Comparison of ENCODE assay signal across 8 mouse cellular contexts in the genomic region with DNA sequence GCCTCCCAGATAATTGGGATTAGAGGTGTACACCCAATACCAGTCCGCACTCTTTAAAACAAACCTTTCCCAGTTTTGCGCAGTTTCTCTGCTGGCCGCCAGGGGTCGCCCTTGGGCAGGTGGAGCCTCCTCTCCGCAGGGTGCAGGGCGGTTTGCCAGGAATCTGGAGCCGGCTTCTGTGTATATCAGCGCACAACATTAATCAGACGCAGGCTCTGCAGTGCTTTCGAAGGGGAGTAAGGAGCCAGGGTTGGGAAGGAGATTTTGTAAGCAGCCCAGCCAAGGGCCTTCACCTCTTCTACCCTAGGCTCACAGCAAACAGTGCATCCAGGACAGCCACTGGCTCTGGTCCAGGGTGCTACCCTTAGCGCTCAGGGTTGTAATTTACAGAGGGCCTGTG.
DNase-seq lines count a peak whose midpoint lies in the region; ATAC-seq lines count a peak whose summit lies in the region.

No protein-coding gene starts in this region.

- peak overlapping the region; percentile 51 for H3K4me2 ChIP-seq in hindbrain, embryonic 16.5 days (ENCODE audit: low read length)

- peaks cover 17% of the 10 kb centered on the region for H3K4me1 ChIP-seq in hindbrain, embryonic 16.5 days (ENCODE audit: control insufficient read depth, insufficient read depth, low read depth, low read length)

- peak overlapping the region; percentile 51 for H3K9ac ChIP-seq in hindbrain, embryonic 16.5 days (ENCODE audit: low read depth, low read length)

- H3K9me3 ChIP-seq in hindbrain, embryonic 16.5 days (ENCODE audit: control insufficient read depth, low read length): no peaks in the 10 kb centered on the region

- no peaks in the 10 kb centered on the region for H3K27me3 ChIP-seq in hindbrain, embryonic 16.5 days (replicated peaks; ENCODE audit: control insufficient read depth, insufficient read depth, low read length)

- H3K27ac ChIP-seq in hindbrain, embryonic 16.5 days (ENCODE audit: low read depth, low read length): peak overlapping the region; percentile 77; the same call in 1 of the 2 replicates

- 2% methylated on average over 11 of the region's 11 CpGs for WGBS in hindbrain, embryonic 16.5 days

- peak overlapping the region; percentile 14; the same call in 1 of the 2 replicates for H3K4me3 ChIP-seq in hindbrain, embryonic 16.5 days (ENCODE audit: low read length)

- no peaks in the 10 kb centered on the region for H3K36me3 ChIP-seq in hindbrain, embryonic 16.5 days (ENCODE audit: control insufficient read depth, insufficient read depth, low read length)

- DNase-seq in T-cell, adult 2 months (ENCODE audit: low spot score): peak; percentile 64
- DNase-seq in cerebellum, postnatal 36 days: peak; percentile 90 to 91
- peak; percentile 83 for DNase-seq in gastrocnemius, adult 18-20 months (ENCODE audit: low spot score)
- DNase-seq in left cerebral cortex, adult 11 months (ENCODE audit: low spot score): peak; percentile 79
- DNase-seq in lung, postnatal 4 days: peak; percentile 90 to 92
- DNase-seq in right cerebral cortex, adult 2 months (ENCODE audit: low spot score in 2 of 2): peak; percentile 91 to 92
- DNase-seq in urinary bladder, postnatal 14 days (ENCODE audit: low spot score): peak; percentile 92

- peak; percentile 92 for ATAC-seq in hindbrain, embryonic 16.5 days

Comparison
In these comparisons a context has a peak if more than half of its experiments do, and no peak if none do; other contexts are left out.
1. Peak in every context shown above with its lines: DNase-seq, ATAC-seq, H3K4me3 ChIP-seq and H3K27ac ChIP-seq.